Mouse (Mus musculus): Measurements from ENCODE around the gene Rasip1. TPM values are rescaled to one million over a fixed set of nuclear protein-coding genes. Genes with fewer than 3 reads are reported as not detected.

Gene Rasip1
- polyA plus RNA-seq, 1 experiment from 2014 or later: 11.7 TPM

Other genes with a start within 250 kb of the Rasip1 start
- 341 and 347 TPM in 2 replicates for gene Snrnp70, start 231.7 kb upstream of the Rasip1 start, polyA plus RNA-seq (2016; fragmentation: Nextera tagmentation; extraction: Ambion mirVana)
- 0.13 and 0.18 TPM in 2 replicates for gene Kcna7, start 221.8 kb upstream of the Rasip1 start, polyA plus RNA-seq (2016; fragmentation: Nextera tagmentation; extraction: Ambion mirVana)
- gene Ntf5, start 213.8 kb upstream of the Rasip1 start, polyA plus RNA-seq (2016; fragmentation: Nextera tagmentation; extraction: Ambion mirVana): 3.9 and 5.6 TPM in 2 replicates
- 0.33 TPM in 1 of 2 replicates, not detected in the other for gene Lhb, start 206.7 kb upstream of the Rasip1 start, polyA plus RNA-seq (2016; fragmentation: Nextera tagmentation; extraction: Ambion mirVana)
- 45.2 and 46.2 TPM in 2 replicates for gene Gys1, start 192.6 kb upstream of the Rasip1 start, polyA plus RNA-seq (2016; fragmentation: Nextera tagmentation; extraction: Ambion mirVana)
- 155 and 156 TPM in 2 replicates for gene Ruvbl2, start 189.4 kb upstream of the Rasip1 start, polyA plus RNA-seq (2016; fragmentation: Nextera tagmentation; extraction: Ambion mirVana)
- gene Ftl1, start 167.6 kb upstream of the Rasip1 start, polyA plus RNA-seq (2016; fragmentation: Nextera tagmentation; extraction: Ambion mirVana): 4,887 and 4,953 TPM in 2 replicates
- 224 and 230 TPM in 2 replicates for gene Bax, start 160.6 kb upstream of the Rasip1 start, polyA plus RNA-seq (2016; fragmentation: Nextera tagmentation; extraction: Ambion mirVana)
- gene Tulp2, start 145.6 kb upstream of the Rasip1 start, polyA plus RNA-seq (2016; fragmentation: Nextera tagmentation; extraction: Ambion mirVana): 1.4 TPM in 2 replicates
- gene Gm45808, start 140.7 kb upstream of the Rasip1 start, polyA plus RNA-seq (2016; fragmentation: Nextera tagmentation; extraction: Ambion mirVana): not detected in 2 replicates
- gene Dhdh, start 138.7 kb upstream of the Rasip1 start, polyA plus RNA-seq (2016; fragmentation: Nextera tagmentation; extraction: Ambion mirVana): 3.2 and 3.3 TPM in 2 replicates
- 149 and 160 TPM in 2 replicates for gene Nucb1, start 117.1 kb upstream of the Rasip1 start, polyA plus RNA-seq (2016; fragmentation: Nextera tagmentation; extraction: Ambion mirVana)
- 26.0 and 27.1 TPM in 2 replicates for gene Ppp1r15a, start 101.2 kb upstream of the Rasip1 start, polyA plus RNA-seq (2016; fragmentation: Nextera tagmentation; extraction: Ambion mirVana)
- gene Plekha4, start 101.2 kb upstream of the Rasip1 start, polyA plus RNA-seq (2016; fragmentation: Nextera tagmentation; extraction: Ambion mirVana): 1.4 TPM in 2 replicates
- gene Hsd17b14, start 72.6 kb upstream of the Rasip1 start, polyA plus RNA-seq (2016; fragmentation: Nextera tagmentation; extraction: Ambion mirVana): 0.55 and 1.1 TPM in 2 replicates
- gene Bcat2, start 57.3 kb upstream of the Rasip1 start, polyA plus RNA-seq (2016; fragmentation: Nextera tagmentation; extraction: Ambion mirVana): 50.4 and 56.5 TPM in 2 replicates
- gene Fgf21, start 12.0 kb upstream of the Rasip1 start, polyA plus RNA-seq (2016; fragmentation: Nextera tagmentation; extraction: Ambion mirVana): not detected in 2 replicates
- not detected in 2 replicates for gene Fut1, start 10.2 kb upstream of the Rasip1 start, polyA plus RNA-seq (2016; fragmentation: Nextera tagmentation; extraction: Ambion mirVana)
- 0.13 and 0.17 TPM in 2 replicates for gene Izumo1, start 5.7 kb upstream of the Rasip1 start, polyA plus RNA-seq (2016; fragmentation: Nextera tagmentation; extraction: Ambion mirVana)
- gene Mamstr, start 12.5 kb downstream of the Rasip1 start, polyA plus RNA-seq (2016; fragmentation: Nextera tagmentation; extraction: Ambion mirVana): 5.7 and 5.9 TPM in 2 replicates
- 0.15 TPM in 2 replicates for gene Fut2, start 38.9 kb downstream of the Rasip1 start, polyA plus RNA-seq (2016; fragmentation: Nextera tagmentation; extraction: Ambion mirVana)
- 0.13 and 0.23 TPM in 2 replicates for gene Ntn5, start 56.5 kb downstream of the Rasip1 start, polyA plus RNA-seq (2016; fragmentation: Nextera tagmentation; extraction: Ambion mirVana)
- gene Sec1, start 66.9 kb downstream of the Rasip1 start, polyA plus RNA-seq (2016; fragmentation: Nextera tagmentation; extraction: Ambion mirVana): 0.40 and 0.74 TPM in 2 replicates
- gene Car11, start 72.4 kb downstream of the Rasip1 start, polyA plus RNA-seq (2016; fragmentation: Nextera tagmentation; extraction: Ambion mirVana): 8.8 and 12.6 TPM in 2 replicates
- 6.4 and 8.5 TPM in 2 replicates for gene Dbp, start 77.6 kb downstream of the Rasip1 start, polyA plus RNA-seq (2016; fragmentation: Nextera tagmentation; extraction: Ambion mirVana)
- 990 and 1,038 TPM in 2 replicates for gene Rpl18, start 88.0 kb downstream of the Rasip1 start, polyA plus RNA-seq (2016; fragmentation: Nextera tagmentation; extraction: Ambion mirVana)
- gene Sphk2, start 90.5 kb downstream of the Rasip1 start, polyA plus RNA-seq (2016; fragmentation: Nextera tagmentation; extraction: Ambion mirVana): 32.5 TPM in 2 replicates
- gene Fam83e, start 93.7 kb downstream of the Rasip1 start, polyA plus RNA-seq (2016; fragmentation: Nextera tagmentation; extraction: Ambion mirVana): 1.0 and 1.3 TPM in 2 replicates
- gene Spaca4, start 98.3 kb downstream of the Rasip1 start, polyA plus RNA-seq (2016; fragmentation: Nextera tagmentation; extraction: Ambion mirVana): not detected in 2 replicates
- 3.4 and 4.9 TPM in 2 replicates for gene Lmtk3, start 156.2 kb downstream of the Rasip1 start, polyA plus RNA-seq (2016; fragmentation: Nextera tagmentation; extraction: Ambion mirVana)
- 1.6 and 1.9 TPM in 2 replicates for gene Sult2b1, start 157.2 kb downstream of the Rasip1 start, polyA plus RNA-seq (2016; fragmentation: Nextera tagmentation; extraction: Ambion mirVana)
- gene Cyth2, start 187.1 kb downstream of the Rasip1 start, polyA plus RNA-seq (2016; fragmentation: Nextera tagmentation; extraction: Ambion mirVana): 171 and 175 TPM in 2 replicates
- gene Kcnj14, start 197.3 kb downstream of the Rasip1 start, polyA plus RNA-seq (2016; fragmentation: Nextera tagmentation; extraction: Ambion mirVana): 1.6 and 2.2 TPM in 2 replicates
- gene Grwd1, start 203.5 kb downstream of the Rasip1 start, polyA plus RNA-seq (2016; fragmentation: Nextera tagmentation; extraction: Ambion mirVana): 75.4 and 78.0 TPM in 2 replicates
- gene Kdelr1, start 245.3 kb downstream of the Rasip1 start, polyA plus RNA-seq (2016; fragmentation: Nextera tagmentation; extraction: Ambion mirVana): 50.0 and 65.6 TPM in 2 replicates

Data from limb, embryonic 12.5 days (tissue).